Mouse (Mus musculus) kidney, adult 2 months (tissue): ENCODE data around the gene Olfr157. TPM values are rescaled to one million over a fixed set of nuclear protein-coding genes. Genes with fewer than 3 reads are reported as not detected.
A peak's percentile ranks its signal among the peaks of the same experiment; 100 is the strongest.

Source experiments
- DNase-seq: peaks from one replicate; pipeline ENCODE4 v3.0.0; 2021
- H3K27ac ChIP-seq: fragments of 200-500 bp; 2 replicates; pipeline ENCODE4 v1.5.1; 2012; ENCODE audit warnings: low read depth, low read length, control low read depth, inconsistent platforms; ENCODE audit not compliant: insufficient read depth
- H3K27me3 ChIP-seq: fragments of 200-500 bp; replicated peaks from 2 replicates; pipeline ENCODE4 v1.6.1; 2012; ENCODE audit warnings: mild to moderate bottlenecking, moderate library complexity, low read length, inconsistent platforms; ENCODE audit not compliant: control insufficient read depth, insufficient read depth
- H3K36me3 ChIP-seq: fragments of 200-500 bp; 2 replicates; pipeline ENCODE4 v1.6.1; 2012; ENCODE audit warnings: mild to moderate bottlenecking, moderate library complexity, low read length, inconsistent platforms; ENCODE audit not compliant: control insufficient read depth, insufficient read depth
- H3K4me1 ChIP-seq: fragments of 200-500 bp; 2 replicates; pipeline ENCODE4 v1.6.1; 2011; ENCODE audit warnings: low read length; ENCODE audit not compliant: control insufficient read depth, insufficient read depth
- H3K4me3 ChIP-seq: fragments of 200-500 bp; 2 replicates; pipeline ENCODE4 v1.5.1; 2011; ENCODE audit warnings: mild to moderate bottlenecking, low read depth, low read length, control low read depth; ENCODE audit not compliant: insufficient read depth
- CTCF ChIP-seq: fragments of 200-500 bp; conservative IDR thresholded peaks from 2 replicates; pipeline ENCODE4 v1.5.1; 2011; ENCODE audit warnings: low read depth, mild to moderate bottlenecking, control low read depth, low read length, moderate library complexity, mixed read lengths; ENCODE audit not compliant: insufficient read depth, insufficient read length
- POLR2A ChIP-seq: fragments of 200-500 bp; IDR thresholded peaks from one replicate; pipeline ENCODE4 v1.6.1; 2011; ENCODE audit warnings: low read depth, low read length, control low read depth
- WGBS: fragments of 180-500 bp; shearing (Covaris S2); methylation state at CpG from one replicate; pipeline ENCODE4 v1.1.7; 2018; 5-methylcytosine and 5-hydroxymethylcytosine counted together
- polyA plus RNA-seq: library from polyadenylated mRNA; depleted of rRNA; stranded (reverse); fragments of >200 nt; gene quantifications from 2 replicates; pipeline ENCODE4 v1.2.3, GENCODE M21; 2012; rRNA removed

Gene Olfr157
- polyA plus RNA-seq: not detected in 2 replicates

- DNase-seq: no peak
- TF ChIP-seq POLR2A (no peak), CTCF (no peak)
- no peak within 1 kb of the TSS for H3K27ac ChIP-seq
- no peaks in the 10 kb centered on the region for H3K4me1 ChIP-seq
- WGBS: 73% methylated on average over 1 of the region's 1 CpGs
- H3K36me3 ChIP-seq: no peaks in the 10 kb centered on the region
- H3K27me3 ChIP-seq: no peaks in the 10 kb centered on the region
- H3K4me3 ChIP-seq: no peak within 1 kb of the TSS
Observed at GRCm38 (mm10) chr4:43840101-43840500, at the start of gene Olfr157. TSS of gene Olfr157 (minus strand) at chr4:43840201.

- Histone ChIP-seq H3K36me3 (no peaks in the 10 kb centered on the region), H3K4me3 (no peak overlapping the region), H3K4me1 (no peaks in the 10 kb centered on the region), H3K27me3 (no peaks in the 10 kb centered on the region), H3K27ac (no peak overlapping the region)
- 71% methylated on average over 4 of the region's 4 CpGs for WGBS
- TF ChIP-seq CTCF (no peak), POLR2A (no peak)
- peak; percentile 9 for DNase-seq
Observed at GRCm38 (mm10) chr4:43884196-43884595, 44.2 kb upstream of the Olfr157 start.

GRCm38 (mm10) chr4:43879566-43879965 is 39.6 kb upstream of the Olfr157 start:
- DNase-seq: no peak
- Histone ChIP-seq H3K4me1 (peaks cover 9% of the 10 kb centered on the region), H3K27me3 (no peaks in the 10 kb centered on the region), H3K36me3 (no peaks in the 10 kb centered on the region), H3K4me3 (no peak overlapping the region), H3K27ac (no peak overlapping the region)
- no peak for TF ChIP-seq CTCF
- no peak for TF ChIP-seq POLR2A
- 83% methylated on average over 6 of the region's 6 CpGs for WGBS

- no peak overlapping the region for H3K27ac ChIP-seq
- WGBS: 66% methylated on average over 5 of the region's 5 CpGs
- H3K27me3 ChIP-seq: no peaks in the 10 kb centered on the region
- TF ChIP-seq CTCF: no peak
- no peak for TF ChIP-seq POLR2A
- peaks cover 9% of the 10 kb centered on the region for H3K4me1 ChIP-seq
- no peak overlapping the region for H3K4me3 ChIP-seq
- H3K36me3 ChIP-seq: no peaks in the 10 kb centered on the region
- peak; percentile 25 for DNase-seq
Observed at GRCm38 (mm10) chr4:43878121-43878776, 38.2 kb upstream of the Olfr157 start.

- 100% methylated on average over 1 of the region's 1 CpGs for WGBS
- Histone ChIP-seq H3K27me3 (no peaks in the 10 kb centered on the region), H3K36me3 (no peaks in the 10 kb centered on the region), H3K27ac (no peak overlapping the region), H3K4me1 (peaks cover 9% of the 10 kb centered on the region), H3K4me3 (no peak overlapping the region)
- TF ChIP-seq CTCF (no peak), POLR2A (no peak)
- DNase-seq: no peak
Observed at GRCm38 (mm10) chr4:43877230-43877629, 37.2 kb upstream of the Olfr157 start.

- Histone ChIP-seq H3K27me3 (no peaks in the 10 kb centered on the region), H3K36me3 (no peaks in the 10 kb centered on the region), H3K4me3 (peak overlapping the region; percentile 84), H3K27ac (no peak overlapping the region), H3K4me1 (peaks cover 9% of the 10 kb centered on the region)
- TF ChIP-seq POLR2A (no peak), CTCF (no peak)
- 1% methylated on average over 20 of the region's 20 CpGs for WGBS
- peak; percentile 49 for DNase-seq
Observed at GRCm38 (mm10) chr4:43875919-43876411, 36.0 kb upstream of the Olfr157 start.

- Histone ChIP-seq H3K36me3 (no peaks in the 10 kb centered on the region), H3K27ac (no peak within 1 kb of the TSS), H3K27me3 (no peaks in the 10 kb centered on the region), H3K4me3 (peak within 1 kb of the TSS; percentile 84), H3K4me1 (peaks cover 9% of the 10 kb centered on the region)
- under 1% methylated on average over 73 of the region's 73 CpGs for WGBS
- DNase-seq: peak; percentile 90
- TF ChIP-seq POLR2A (no peak), CTCF (no peak)
Observed at GRCm38 (mm10) chr4:43875160-43875918, 35.3 kb upstream of the Olfr157 start, which contains the start of gene Reck. TSS of gene Reck (plus strand) at chr4:43875530.
